Mouse (Mus musculus) ZHBTc4 (cell line): ENCODE measurements at regions not wholly inside any gene's neighbourhood (a gene's known extent, or its start where the extent isn't known, plus 50 kb on each side); places are given as distances from the start of the nearest gene placed in this dataset.
"Not testable (repeated sequence)": the region's sequence is repeated elsewhere in the genome, so short reads cannot be mapped to it uniquely, and the experiment has no call there.

ENCODE experiments used
- DNase-seq: peaks from one replicate; pipeline ENCODE4 v3.0.0-alpha.2; 2011; ENCODE audit warnings: low read depth, low spot score

GRCm38 (mm10) chr12:23325756-23326155, 454.3 kb downstream of the Gm10330 start:
- not testable (repeated sequence) for DNase-seq

GRCm38 (mm10) chr12:23315186-23315585, 464.9 kb downstream of the Gm10330 start:
- DNase-seq = peak; percentile 68
